Mouse (Mus musculus) spleen, adult 2 months (tissue): ENCODE data around the gene Ankrd52. TPM values are rescaled to one million over a fixed set of nuclear protein-coding genes. Genes with fewer than 3 reads are reported as not detected.

Source experiments
- DNase-seq, 2 experiments: peaks; one replicate each; pipeline versions ENCODE4 v3.0.0 to v3.0.0-alpha.2; 2012 to 2021; ENCODE audit warnings: low spot score in 2 of 2, low read depth in 1 of 2
- H3K27ac ChIP-seq: fragments of 200-500 bp; 2 replicates; pipeline ENCODE4 v1.5.1; 2012; ENCODE audit warnings: low read length, inconsistent platforms; ENCODE audit not compliant: insufficient read depth
- H3K27me3 ChIP-seq: fragments of 200-500 bp; 2 replicates; pipeline ENCODE4 v1.6.1; 2012; ENCODE audit warnings: mild to moderate bottlenecking, moderate library complexity, low read length, inconsistent platforms; ENCODE audit not compliant: control insufficient read depth, insufficient read depth
- H3K36me3 ChIP-seq: fragments of 200-500 bp; 2 replicates; pipeline ENCODE4 v1.6.1; 2012; ENCODE audit warnings: mild to moderate bottlenecking, low read length, inconsistent platforms; ENCODE audit not compliant: control insufficient read depth, insufficient read depth
- H3K4me1 ChIP-seq: fragments of 200-500 bp; 2 replicates; pipeline ENCODE4 v1.6.1; 2011; ENCODE audit warnings: inconsistent platforms; ENCODE audit not compliant: control insufficient read depth, insufficient read depth, insufficient read length
- H3K4me3 ChIP-seq: fragments of 200-500 bp; 2 replicates; pipeline ENCODE4 v1.5.1; 2011; ENCODE audit warnings: mild to moderate bottlenecking, inconsistent platforms; ENCODE audit not compliant: insufficient read depth, insufficient read length; ENCODE audit errors: extremely low read depth
- CTCF ChIP-seq: fragments of 200-500 bp; IDR thresholded peaks from 2 replicates; pipeline ENCODE4 v1.5.1; 2011; ENCODE audit warnings: mild to moderate bottlenecking, inconsistent platforms; ENCODE audit not compliant: insufficient read depth, insufficient read length, insufficient replicate concordance; ENCODE audit errors: extremely low read depth
- POLR2A ChIP-seq: fragments of 200-500 bp; IDR thresholded peaks from 2 replicates; pipeline ENCODE4 v1.6.1; 2011; ENCODE audit warnings: low read depth, low read length, inconsistent platforms
- WGBS: fragments of 180-500 bp; shearing (Covaris S2); methylation state at CpG from one replicate; pipeline ENCODE4 v1.1.7; 2018; 5-methylcytosine and 5-hydroxymethylcytosine counted together
- polyA plus RNA-seq: library from polyadenylated mRNA; depleted of rRNA; stranded (reverse); fragments of >200 nt; gene quantifications from 2 replicates; pipeline ENCODE4 v1.2.3, GENCODE M21; 2012

The Ankrd52 gene
- polyA plus RNA-seq, 1 experiment, result 31.1 TPM

DNA sequence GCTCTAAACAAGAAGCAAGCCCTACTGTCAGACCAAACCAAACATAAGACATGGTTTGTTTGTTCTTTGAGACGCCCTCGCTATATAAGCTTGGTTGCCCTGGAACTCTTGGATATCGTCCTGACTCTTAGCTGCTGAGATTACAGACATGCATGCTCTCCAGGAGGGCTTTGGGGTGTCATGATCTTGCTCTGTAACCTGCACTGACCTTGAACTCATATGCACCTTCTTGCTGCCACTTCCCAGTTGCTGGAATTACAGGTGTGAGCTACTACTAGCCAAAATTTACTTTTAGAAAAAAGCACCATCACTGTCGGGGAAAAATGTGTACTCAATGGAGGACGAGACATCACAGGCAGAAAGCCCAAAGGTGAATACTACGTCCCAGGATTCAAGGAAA lies 7.3 kb upstream of the Ankrd52 start:
- no peaks in the 10 kb centered on the region; the same call in 1 of the 2 replicates for H3K4me1 ChIP-seq
- TF ChIP-seq CTCF, result no peak
- no peak for TF ChIP-seq POLR2A
- peak overlapping the region; percentile 84 for H3K27ac ChIP-seq
- 84% methylated on average over 6 of the region's 6 CpGs for WGBS
- no peak overlapping the region for H3K4me3 ChIP-seq
- H3K27me3 ChIP-seq, result no peaks in the 10 kb centered on the region
- no peaks in the 10 kb centered on the region; the same call in 1 of the 2 replicates for H3K36me3 ChIP-seq
- no peak for DNase-seq

- no peak for DNase-seq
- H3K27me3 ChIP-seq, result no peaks in the 10 kb centered on the region
- no peak for TF ChIP-seq CTCF
- no peak for TF ChIP-seq POLR2A
- no peaks in the 10 kb centered on the region; the same call in 1 of the 2 replicates for H3K4me1 ChIP-seq
- no peaks in the 10 kb centered on the region; the same call in 1 of the 2 replicates for H3K36me3 ChIP-seq
- H3K27ac ChIP-seq, result no peak overlapping the region
- WGBS, result 78% methylated on average over 6 of the region's 6 CpGs
- no peak overlapping the region for H3K4me3 ChIP-seq
Measured at GRCm38 (mm10) chr10:128370021-128370420, 6.9 kb upstream of the Ankrd52 start.

GRCm38 (mm10) chr10:128370601-128371000 lies 6.3 kb upstream of the Ankrd52 start:
- Histone ChIP-seq H3K4me1 (no peaks in the 10 kb centered on the region; the same call in 1 of the 2 replicates), H3K27me3 (no peaks in the 10 kb centered on the region), H3K27ac (no peak overlapping the region), H3K4me3 (no peak overlapping the region), H3K36me3 (no peaks in the 10 kb centered on the region)
- 71% methylated on average over 4 of the region's 4 CpGs for WGBS
- TF ChIP-seq POLR2A, result no peak
- no peak for TF ChIP-seq CTCF
- DNase-seq, result no peak

DNA sequence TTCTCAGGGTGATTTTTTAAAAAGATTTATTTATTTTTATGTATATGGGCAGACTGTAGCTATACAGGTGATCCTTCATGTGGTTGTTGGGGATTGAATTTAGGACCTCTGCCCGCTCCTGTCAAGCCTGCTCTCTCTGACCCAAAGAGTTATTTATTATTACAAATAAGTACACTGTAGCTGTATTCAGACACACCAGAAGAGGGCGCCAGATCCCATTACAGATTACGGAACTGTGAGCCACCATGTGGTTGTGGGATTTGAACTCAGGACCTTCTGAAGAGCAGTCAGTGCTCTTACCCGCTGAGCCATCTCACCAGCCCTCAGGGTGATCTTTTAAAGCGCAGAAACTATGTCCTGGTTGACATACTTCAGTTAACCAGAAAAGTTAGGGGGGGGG lies 4.8 kb upstream of the Ankrd52 start:
- no peaks in the 10 kb centered on the region for H3K27me3 ChIP-seq
- DNase-seq, result no peak
- no peak overlapping the region for H3K27ac ChIP-seq
- H3K4me3 ChIP-seq, result no peak overlapping the region
- no peak for TF ChIP-seq CTCF
- TF ChIP-seq POLR2A, result no peak
- 79% methylated on average over 5 of the region's 5 CpGs for WGBS
- H3K4me1 ChIP-seq, result peaks cover 3% of the 10 kb centered on the region; the same call in 1 of the 2 replicates
- no peaks in the 10 kb centered on the region for H3K36me3 ChIP-seq

- DNase-seq, result no peak
- H3K27ac ChIP-seq, result no peak overlapping the region
- peaks cover 9% of the 10 kb centered on the region; the same call in 1 of the 2 replicates for H3K4me1 ChIP-seq
- no peaks in the 10 kb centered on the region for H3K27me3 ChIP-seq
- TF ChIP-seq POLR2A (no peak), CTCF (no peak)
- WGBS, result 67% methylated on average over 6 of the region's 6 CpGs
- H3K36me3 ChIP-seq, result no peaks in the 10 kb centered on the region
- no peak overlapping the region for H3K4me3 ChIP-seq
Measured at GRCm38 (mm10) chr10:128372989-128373748, 3.7 kb upstream of the Ankrd52 start.

DNA sequence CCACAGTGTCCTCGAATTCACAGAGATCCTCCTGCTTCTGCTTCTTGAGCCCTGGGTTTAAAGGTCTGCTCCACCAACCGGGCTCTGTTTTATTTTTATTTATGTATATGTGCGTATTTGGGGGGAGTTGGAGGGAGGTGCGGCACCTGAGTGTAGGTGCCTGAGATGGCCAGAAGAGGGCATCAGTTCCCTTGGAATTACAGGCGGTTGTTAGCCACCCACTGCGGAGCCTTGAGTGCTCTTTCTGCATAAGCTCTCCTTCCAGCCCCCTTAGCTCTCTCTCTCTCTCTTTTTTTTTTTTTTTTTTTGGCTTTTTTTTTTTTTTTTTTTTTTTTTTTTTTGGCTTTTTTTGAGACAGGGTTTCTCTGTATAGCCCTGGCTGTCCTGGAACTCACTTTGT lies 2.5 kb upstream of the Ankrd52 start:
- peaks cover 9% of the 10 kb centered on the region; the same call in 1 of the 2 replicates for H3K4me1 ChIP-seq

DNA sequence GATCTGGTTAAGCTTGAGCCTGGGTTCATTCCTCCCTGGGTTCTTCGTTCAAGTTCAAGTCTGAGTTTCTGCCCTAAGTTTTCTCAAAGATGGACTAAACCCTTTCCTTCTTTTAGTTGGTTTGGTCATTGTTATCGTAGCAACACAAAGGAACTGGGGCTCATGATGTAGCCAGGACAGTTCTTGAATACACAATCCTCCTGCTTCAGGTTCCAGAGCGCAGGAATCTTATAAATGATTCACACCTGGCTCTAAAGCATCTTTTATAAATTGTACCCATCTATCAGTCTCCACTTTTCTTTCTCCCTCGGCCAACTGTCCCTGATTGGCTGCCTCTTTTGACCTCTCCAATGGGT lies 838 bp upstream of the Ankrd52 start:
- Histone ChIP-seq H3K4me3 (peak overlapping the region; percentile 69; the same call in 1 of the 2 replicates), H3K27me3 (no peaks in the 10 kb centered on the region), H3K4me1 (peaks cover 9% of the 10 kb centered on the region; the same call in 1 of the 2 replicates), H3K36me3 (peaks cover 8% of the 10 kb centered on the region), H3K27ac (no peak overlapping the region)
- 67% methylated on average over 4 of the region's 4 CpGs for WGBS
- no peak for DNase-seq
- TF ChIP-seq POLR2A (no peak), CTCF (no peak)

More for the DNA sequence above, 2.5 kb upstream of the Ankrd52 start:
- Histone ChIP-seq H3K4me3 (no peak overlapping the region), H3K27ac (no peak overlapping the region), H3K36me3 (peaks cover 3% of the 10 kb centered on the region), H3K27me3 (no peaks in the 10 kb centered on the region)
- WGBS, result 85% methylated on average over 6 of the region's 6 CpGs
- DNase-seq, result no peak
- TF ChIP-seq CTCF (peak; percentile 5; the same call in 1 of the 2 replicates), POLR2A (no peak)
